Mouse (Mus musculus): Measurements from ENCODE around the gene Olfr1197. TPM values are rescaled to one million over a fixed set of nuclear protein-coding genes. Genes with fewer than 3 reads are reported as not detected.

Olfr1197 gene
- not detected in 2 replicates for polyA plus RNA-seq (2014; fragmentation: Nextera tagmentation; extraction: Ambion mirVana)

DNA sequence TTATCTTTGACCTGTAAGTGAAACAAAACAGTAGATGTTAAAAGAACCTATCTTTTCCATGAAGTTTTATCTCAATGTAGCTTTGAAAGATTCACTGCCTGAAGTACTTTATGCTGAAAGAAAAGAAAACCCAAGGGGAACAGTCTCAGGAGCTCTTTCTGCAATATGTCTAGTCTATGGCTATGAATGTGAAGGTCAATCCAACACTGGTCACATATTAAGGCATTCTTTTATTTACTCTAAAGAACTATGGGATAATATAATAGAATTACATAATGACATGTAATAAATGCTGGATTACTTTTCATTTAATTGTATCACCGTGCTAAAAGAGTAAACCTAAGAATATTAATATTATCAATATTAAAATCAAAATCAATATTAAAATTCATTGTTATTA is at the start of gene Olfr1197:
Olfr1197 (minus strand) TSS at position 101 of the 400 bp plus-strand sequence.
- ATAC-seq (ENCODE audit: low FRiP score) (no peak), DNase-seq (ENCODE audit: low spot score, missing footprints) (no peak)
- Histone ChIP-seq H3K36me3 (ENCODE audit: control insufficient read depth, insufficient read depth, low read length) (no peaks in the 10 kb centered on the region), H3K27ac (ENCODE audit: low read depth, low read length) (no peak within 1 kb of the TSS), H3K9ac (ENCODE audit: low read length) (no peak within 1 kb of the TSS), H3K4me3 (ENCODE audit: low read depth, low read length) (no peak within 1 kb of the TSS), H3K9me3 (ENCODE audit: control insufficient read depth, low read length) (no peaks in the 10 kb centered on the region), H3K4me2 (no peak within 1 kb of the TSS), H3K4me1 (ENCODE audit: control insufficient read depth, insufficient read depth, low read length) (no peaks in the 10 kb centered on the region), H3K27me3 (ENCODE audit: control insufficient read depth, insufficient read depth, low read length) (no peaks in the 10 kb centered on the region)
- 87% methylated on average over 1 of the region's 1 CpGs for WGBS

DNA sequence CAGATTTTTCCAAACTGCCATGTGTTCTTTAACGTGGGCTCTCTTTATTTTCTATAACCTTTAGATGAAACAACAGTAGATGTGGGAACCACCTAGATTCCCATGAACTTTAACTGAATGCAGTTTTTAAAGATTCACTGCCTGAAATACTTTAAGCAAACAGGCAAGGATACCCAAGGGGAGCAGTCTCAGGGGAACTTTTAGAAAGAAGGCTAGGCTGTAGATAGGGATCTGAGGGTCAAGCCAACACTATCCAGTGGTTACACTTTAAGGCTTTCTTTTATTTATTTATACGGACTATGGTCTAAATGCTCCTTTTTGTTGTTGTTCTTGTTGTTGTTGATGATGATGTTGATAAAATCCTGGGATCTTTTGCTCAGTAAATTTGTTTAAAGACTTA is 38.2 kb upstream of the Olfr1197 start, which contains the start of gene Olfr1200:
Olfr1200 (minus strand) TSS at position 101 of the 400 bp plus-strand sequence.
- Histone ChIP-seq H3K4me1 (ENCODE audit: control insufficient read depth, insufficient read depth, low read length) (no peaks in the 10 kb centered on the region), H3K27me3 (ENCODE audit: control insufficient read depth, insufficient read depth, low read length) (no peaks in the 10 kb centered on the region), H3K27ac (ENCODE audit: low read depth, low read length) (no peak within 1 kb of the TSS), H3K36me3 (ENCODE audit: control insufficient read depth, insufficient read depth, low read length) (no peaks in the 10 kb centered on the region), H3K9me3 (ENCODE audit: control insufficient read depth, low read length) (no peaks in the 10 kb centered on the region), H3K4me3 (ENCODE audit: low read depth, low read length) (no peak within 1 kb of the TSS), H3K4me2 (no peak within 1 kb of the TSS), H3K9ac (ENCODE audit: low read length) (no peak within 1 kb of the TSS)
- WGBS: 82% methylated on average over 2 of the region's 2 CpGs
- DNase-seq (ENCODE audit: low spot score, missing footprints) (no peak), ATAC-seq (ENCODE audit: low FRiP score) (no peak)

DNA sequence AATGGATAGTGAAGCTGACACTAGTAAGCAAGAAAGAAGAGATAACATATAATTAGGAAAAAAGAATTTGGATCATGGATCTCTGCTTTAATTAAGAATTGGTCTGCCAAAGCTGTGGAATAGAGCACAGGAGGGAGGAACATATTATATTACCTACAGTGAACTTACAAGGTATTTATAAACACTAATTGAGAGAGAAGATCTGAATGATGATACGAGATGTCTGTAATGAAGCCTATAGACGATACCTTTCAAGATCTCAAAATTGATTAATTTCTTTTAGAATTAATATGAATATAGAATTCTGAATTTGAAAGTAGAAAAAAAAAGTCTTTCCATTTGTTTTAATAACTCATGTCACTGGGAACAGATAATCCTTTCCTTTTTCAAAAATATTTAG is 28.2 kb upstream of the Olfr1197 start, which contains the start of gene Olfr1199:
Olfr1199 (minus strand) TSS at position 101 of the 400 bp plus-strand sequence.
- Histone ChIP-seq H3K4me1 (ENCODE audit: control insufficient read depth, insufficient read depth, low read length) (no peaks in the 10 kb centered on the region), H3K9ac (ENCODE audit: low read length) (no peak within 1 kb of the TSS), H3K4me2 (no peak within 1 kb of the TSS), H3K27ac (ENCODE audit: low read depth, low read length) (no peak within 1 kb of the TSS), H3K9me3 (ENCODE audit: control insufficient read depth, low read length) (no peaks in the 10 kb centered on the region), H3K36me3 (ENCODE audit: control insufficient read depth, insufficient read depth, low read length) (no peaks in the 10 kb centered on the region), H3K27me3 (ENCODE audit: control insufficient read depth, insufficient read depth, low read length) (no peaks in the 10 kb centered on the region), H3K4me3 (ENCODE audit: low read depth, low read length) (no peak within 1 kb of the TSS)
- DNase-seq (ENCODE audit: low spot score, missing footprints): no peak
- 87% methylated on average over 2 of the region's 2 CpGs for WGBS
- ATAC-seq (ENCODE audit: low FRiP score): no peak

DNA sequence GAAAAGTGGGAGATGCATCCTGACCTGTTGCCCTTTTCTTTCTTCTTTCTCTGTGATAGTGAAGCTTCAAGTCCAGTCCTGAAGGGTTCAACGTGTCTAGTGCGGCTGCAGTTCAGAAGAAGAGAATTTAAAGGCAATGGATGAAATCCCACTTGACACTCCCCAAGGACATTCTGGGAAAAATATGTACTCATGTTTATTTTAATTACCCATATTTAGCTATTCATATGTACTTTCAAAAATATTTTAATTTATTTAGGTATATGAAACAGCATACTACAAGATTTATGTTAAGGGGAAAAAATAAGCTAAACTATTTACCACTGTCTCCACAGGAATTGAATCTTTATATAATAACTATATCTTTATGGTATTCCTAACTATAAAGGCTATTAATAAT is 19.1 kb upstream of the Olfr1197 start, which contains the start of gene Olfr1198:
Olfr1198 (minus strand) TSS at position 101 of the 400 bp plus-strand sequence.
- DNase-seq (ENCODE audit: low spot score, missing footprints): no peak
- no peak within 1 kb of the TSS for H3K4me2 ChIP-seq
- WGBS: 89% methylated on average over 2 of the region's 2 CpGs
- H3K27me3 ChIP-seq (ENCODE audit: control insufficient read depth, insufficient read depth, low read length): no peaks in the 10 kb centered on the region
- no peak for ATAC-seq (ENCODE audit: low FRiP score)
- H3K9me3 ChIP-seq (ENCODE audit: control insufficient read depth, low read length): no peaks in the 10 kb centered on the region
- H3K9ac ChIP-seq (ENCODE audit: low read length): no peak within 1 kb of the TSS
- H3K36me3 ChIP-seq (ENCODE audit: control insufficient read depth, insufficient read depth, low read length): no peaks in the 10 kb centered on the region
- no peaks in the 10 kb centered on the region for H3K4me1 ChIP-seq (ENCODE audit: control insufficient read depth, insufficient read depth, low read length)
- no peak within 1 kb of the TSS for H3K4me3 ChIP-seq (ENCODE audit: low read depth, low read length)
- no peak within 1 kb of the TSS for H3K27ac ChIP-seq (ENCODE audit: low read depth, low read length)

DNA sequence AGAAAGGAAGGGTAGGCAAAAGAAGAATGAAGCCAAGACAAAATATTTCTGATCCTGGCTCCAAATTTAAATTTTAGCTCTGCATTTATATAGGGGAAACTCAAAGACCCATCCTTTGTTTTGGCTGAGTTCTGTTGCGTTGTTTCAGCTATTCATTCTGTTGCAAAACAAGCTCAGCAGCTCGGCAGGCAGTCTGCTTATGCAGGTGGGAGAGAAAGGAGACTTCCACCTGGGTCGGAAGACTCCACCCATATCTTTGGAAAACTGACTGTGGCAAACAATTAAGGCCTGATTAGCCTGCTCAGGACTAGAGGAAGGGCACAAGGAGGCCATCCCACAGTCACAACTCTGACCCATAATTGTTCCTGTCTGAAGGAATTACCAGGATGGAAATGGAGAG is 11.2 kb upstream of the Olfr1197 start:
- DNase-seq (ENCODE audit: low spot score, missing footprints) (no peak), ATAC-seq (ENCODE audit: low FRiP score) (no peak)
- no peaks in the 10 kb centered on the region for H3K27me3 ChIP-seq (ENCODE audit: control insufficient read depth, insufficient read depth, low read length)
- H3K27ac ChIP-seq (ENCODE audit: low read depth, low read length): no peak overlapping the region
- no peaks in the 10 kb centered on the region for H3K4me1 ChIP-seq (ENCODE audit: control insufficient read depth, insufficient read depth, low read length)
- no peaks in the 10 kb centered on the region for H3K36me3 ChIP-seq (ENCODE audit: control insufficient read depth, insufficient read depth, low read length)
- H3K4me2 ChIP-seq: no peak overlapping the region
- no peak overlapping the region for H3K9ac ChIP-seq (ENCODE audit: low read length)
- no peak overlapping the region for H3K4me3 ChIP-seq (ENCODE audit: low read depth, low read length)
- H3K9me3 ChIP-seq (ENCODE audit: control insufficient read depth, low read length): no peaks in the 10 kb centered on the region
- 64% methylated on average over 3 of the region's 3 CpGs for WGBS

DNA sequence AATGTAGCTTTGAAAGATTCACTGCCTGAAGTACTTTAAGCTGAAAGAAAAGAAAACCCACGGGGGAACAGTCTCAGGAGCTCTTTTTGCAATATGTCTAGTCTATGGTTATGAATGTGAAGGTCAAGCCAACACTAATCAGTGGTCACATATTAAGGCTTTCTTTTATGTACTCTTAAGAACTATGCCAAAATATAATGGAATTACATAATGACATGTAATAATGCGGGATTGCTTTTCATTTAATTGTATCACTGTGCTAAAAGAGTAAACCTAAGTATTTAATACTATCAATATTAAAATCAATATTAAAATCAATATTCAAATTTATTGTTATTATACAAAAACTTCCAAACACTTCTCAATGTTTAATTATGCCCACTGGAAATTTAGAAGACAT is 27.7 kb downstream of the Olfr1197 start, which contains the start of gene Olfr1196:
Olfr1196 (minus strand) TSS at position 101 of the 400 bp plus-strand sequence.
- WGBS: 86% methylated on average over 2 of the region's 2 CpGs
- H3K4me3 ChIP-seq (ENCODE audit: low read depth, low read length): no peak within 1 kb of the TSS
- no peak for ATAC-seq (ENCODE audit: low FRiP score)

DNA sequence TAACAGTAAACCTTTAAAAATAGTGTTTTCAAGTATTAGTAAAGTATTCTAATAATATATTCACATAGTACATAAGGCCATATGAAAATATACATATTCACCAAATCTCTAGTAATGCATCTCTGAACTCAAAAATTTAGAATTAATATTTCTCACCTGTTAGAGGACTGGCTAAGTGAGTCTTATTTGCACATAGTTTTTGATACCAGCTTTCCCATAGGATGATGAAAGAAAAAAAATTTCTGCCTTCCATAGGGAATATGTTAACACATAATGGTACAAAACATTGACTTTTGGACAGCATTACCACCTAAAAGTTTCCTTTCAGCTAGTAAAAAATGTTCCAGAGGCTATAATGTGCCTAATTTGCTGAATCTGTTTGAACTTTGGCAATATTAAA is 43.1 kb downstream of the Olfr1197 start, which contains the start of gene Olfr1195:
Olfr1195 (minus strand) TSS at position 101 of the 400 bp plus-strand sequence.
- Histone ChIP-seq H3K4me2 (no peak within 1 kb of the TSS), H3K4me3 (ENCODE audit: low read depth, low read length) (no peak within 1 kb of the TSS)
- ATAC-seq (ENCODE audit: low FRiP score): no peak

More for the DNA sequence above, 27.7 kb downstream of the Olfr1197 start, which contains the start of gene Olfr1196:
- H3K27ac ChIP-seq (ENCODE audit: low read depth, low read length): no peak within 1 kb of the TSS
- no peaks in the 10 kb centered on the region for H3K4me1 ChIP-seq (ENCODE audit: control insufficient read depth, insufficient read depth, low read length)
- no peaks in the 10 kb centered on the region for H3K27me3 ChIP-seq (ENCODE audit: control insufficient read depth, insufficient read depth, low read length)
- H3K9ac ChIP-seq (ENCODE audit: low read length): no peak within 1 kb of the TSS
- H3K9me3 ChIP-seq (ENCODE audit: control insufficient read depth, low read length): no peaks in the 10 kb centered on the region
- DNase-seq (ENCODE audit: low spot score, missing footprints): no peak
- H3K4me2 ChIP-seq: no peak within 1 kb of the TSS
- no peaks in the 10 kb centered on the region for H3K36me3 ChIP-seq (ENCODE audit: control insufficient read depth, insufficient read depth, low read length)

More for the DNA sequence above, 43.1 kb downstream of the Olfr1197 start, which contains the start of gene Olfr1195:
- Histone ChIP-seq H3K36me3 (ENCODE audit: control insufficient read depth, insufficient read depth, low read length) (no peaks in the 10 kb centered on the region), H3K9me3 (ENCODE audit: control insufficient read depth, low read length) (no peaks in the 10 kb centered on the region), H3K4me1 (ENCODE audit: control insufficient read depth, insufficient read depth, low read length) (no peaks in the 10 kb centered on the region), H3K27me3 (ENCODE audit: control insufficient read depth, insufficient read depth, low read length) (no peaks in the 10 kb centered on the region), H3K27ac (ENCODE audit: low read depth, low read length) (no peak within 1 kb of the TSS), H3K9ac (ENCODE audit: low read length) (no peak within 1 kb of the TSS)
- DNase-seq (ENCODE audit: low spot score, missing footprints): no peak

Other genes starting within 250 kb of the Olfr1197 start
- not detected in 2 replicates for gene Olfr1184, start 248.8 kb downstream of the Olfr1197 start, polyA plus RNA-seq (2014; fragmentation: Nextera tagmentation; extraction: Ambion mirVana)
- gene Olfr1185-ps1, start 239.0 kb downstream of the Olfr1197 start, polyA plus RNA-seq (2014; fragmentation: Nextera tagmentation; extraction: Ambion mirVana): not detected in 2 replicates
- not detected in 2 replicates for gene Olfr1186, start 213.8 kb downstream of the Olfr1197 start, polyA plus RNA-seq (2014; fragmentation: Nextera tagmentation; extraction: Ambion mirVana)
- not detected in 2 replicates for gene Olfr1188, start 175.4 kb downstream of the Olfr1197 start, polyA plus RNA-seq (2014; fragmentation: Nextera tagmentation; extraction: Ambion mirVana)
- not detected in 2 replicates for gene Olfr1189, start 145.9 kb downstream of the Olfr1197 start, polyA plus RNA-seq (2014; fragmentation: Nextera tagmentation; extraction: Ambion mirVana)
- not detected in 2 replicates for gene Olfr1191-ps1, start 91.8 kb downstream of the Olfr1197 start, polyA plus RNA-seq (2014; fragmentation: Nextera tagmentation; extraction: Ambion mirVana)
- gene Olfr1192-ps1, start 83.9 kb downstream of the Olfr1197 start, polyA plus RNA-seq (2014; fragmentation: Nextera tagmentation; extraction: Ambion mirVana): not detected in 2 replicates
- gene Olfr1193, start 56.7 kb downstream of the Olfr1197 start, polyA plus RNA-seq (2014; fragmentation: Nextera tagmentation; extraction: Ambion mirVana): not detected in 2 replicates
- gene Olfr1195, start 43.2 kb downstream of the Olfr1197 start, polyA plus RNA-seq (2014; fragmentation: Nextera tagmentation; extraction: Ambion mirVana): not detected in 2 replicates
- not detected in 2 replicates for gene Olfr1196, start 27.8 kb downstream of the Olfr1197 start, polyA plus RNA-seq (2014; fragmentation: Nextera tagmentation; extraction: Ambion mirVana)
- not detected in 2 replicates for gene Olfr1198, start 19.0 kb upstream of the Olfr1197 start, polyA plus RNA-seq (2014; fragmentation: Nextera tagmentation; extraction: Ambion mirVana)
- gene Olfr1199, start 28.1 kb upstream of the Olfr1197 start, polyA plus RNA-seq (2014; fragmentation: Nextera tagmentation; extraction: Ambion mirVana): not detected in 2 replicates
- gene Olfr1200, start 38.1 kb upstream of the Olfr1197 start, polyA plus RNA-seq (2014; fragmentation: Nextera tagmentation; extraction: Ambion mirVana): not detected in 2 replicates
- gene Olfr1201, start 60.7 kb upstream of the Olfr1197 start, polyA plus RNA-seq (2014; fragmentation: Nextera tagmentation; extraction: Ambion mirVana): not detected in 2 replicates
- not detected in 2 replicates for gene Olfr1202, start 82.1 kb upstream of the Olfr1197 start, polyA plus RNA-seq (2014; fragmentation: Nextera tagmentation; extraction: Ambion mirVana)
- not detected in 2 replicates for gene Olfr1205, start 97.4 kb upstream of the Olfr1197 start, polyA plus RNA-seq (2014; fragmentation: Nextera tagmentation; extraction: Ambion mirVana)
- gene Olfr1204, start 116.9 kb upstream of the Olfr1197 start, polyA plus RNA-seq (2014; fragmentation: Nextera tagmentation; extraction: Ambion mirVana): not detected in 2 replicates
- not detected in 2 replicates for gene Olfr1206, start 130.9 kb upstream of the Olfr1197 start, polyA plus RNA-seq (2014; fragmentation: Nextera tagmentation; extraction: Ambion mirVana)
- gene Olfr1208, start 169.9 kb upstream of the Olfr1197 start, polyA plus RNA-seq (2014; fragmentation: Nextera tagmentation; extraction: Ambion mirVana): not detected in 2 replicates
- not detected in 2 replicates for gene Olfr1209, start 182.8 kb upstream of the Olfr1197 start, polyA plus RNA-seq (2014; fragmentation: Nextera tagmentation; extraction: Ambion mirVana)
- not detected in 2 replicates for gene Olfr1211, start 205.7 kb upstream of the Olfr1197 start, polyA plus RNA-seq (2014; fragmentation: Nextera tagmentation; extraction: Ambion mirVana)
- gene Olfr1212, start 221.6 kb upstream of the Olfr1197 start, polyA plus RNA-seq (2014; fragmentation: Nextera tagmentation; extraction: Ambion mirVana): not detected in 2 replicates
- gene Gm13762, start 247.9 kb upstream of the Olfr1197 start, polyA plus RNA-seq (2014; fragmentation: Nextera tagmentation; extraction: Ambion mirVana): not detected in 2 replicates